Mouse (Mus musculus): ENCODE data around the gene Olfr1432. TPM values are rescaled to one million over a fixed set of nuclear protein-coding genes. Genes with fewer than 3 reads are reported as not detected.
"Not testable (repeated sequence)": the region's sequence is repeated elsewhere in the genome, so short reads cannot be mapped to it uniquely, and the experiment has no call there.

Gene Olfr1432
- not detected in 2 replicates for polyA plus RNA-seq (2015; fragmentation: Nextera tagmentation; extraction: Ambion mirVana)

GRCm38 (mm10) chr19:12232496-12232895 is at the start of gene Olfr1432:
Olfr1432 (minus strand) TSS chr19:12232596.
- not testable (repeated sequence) for H3K36me3 ChIP-seq; H3K4me2 ChIP-seq; ATAC-seq (replicated peaks; ENCODE audit: low FRiP score); H3K9me3 ChIP-seq (replicated peaks); H3K27ac ChIP-seq; H3K4me1 ChIP-seq; H3K27me3 ChIP-seq; H3K4me3 ChIP-seq (replicated peaks); H3K9ac ChIP-seq

GRCm38 (mm10) chr19:12279554-12279953 is 47.2 kb upstream of the Olfr1432 start, which contains the start of gene Olfr1434:
Olfr1434 (plus strand) TSS chr19:12279854.
- H3K36me3 ChIP-seq: no peaks in the 10 kb centered on the region
- H3K9ac ChIP-seq: no peak within 1 kb of the TSS
- no peaks in the 10 kb centered on the region for H3K4me1 ChIP-seq
- no peaks in the 10 kb centered on the region for H3K27me3 ChIP-seq
- H3K4me2 ChIP-seq: no peak within 1 kb of the TSS
- H3K9me3 ChIP-seq (replicated peaks): no peaks in the 10 kb centered on the region
- no peak within 1 kb of the TSS for H3K4me3 ChIP-seq (replicated peaks)
- H3K27ac ChIP-seq: no peak within 1 kb of the TSS
- ATAC-seq (replicated peaks; ENCODE audit: low FRiP score): no peak
- 67% methylated on average over 2 of the region's 2 CpGs for WGBS

- Histone ChIP-seq H3K4me3 (replicated peaks) (no peak within 1 kb of the TSS), H3K27me3 (no peaks in the 10 kb centered on the region), H3K4me1 (no peaks in the 10 kb centered on the region), H3K27ac (no peak within 1 kb of the TSS), H3K9ac (no peak within 1 kb of the TSS), H3K9me3 (replicated peaks) (no peaks in the 10 kb centered on the region), H3K4me2 (no peak within 1 kb of the TSS), H3K36me3 (no peaks in the 10 kb centered on the region)
- WGBS: 61% methylated on average over 1 of the region's 1 CpGs
- no peak for ATAC-seq (replicated peaks; ENCODE audit: low FRiP score)
Observed at GRCm38 (mm10) chr19:12260732-12261131, 28.3 kb upstream of the Olfr1432 start, which contains the start of gene Olfr235. Olfr235 (plus strand) TSS chr19:12261032.

GRCm38 (mm10) chr19:12241559-12241958 is 9.2 kb upstream of the Olfr1432 start, which contains the start of gene Olfr262:
Olfr262 (minus strand) TSS chr19:12241659.
- Histone ChIP-seq H3K36me3 (no peaks in the 10 kb centered on the region), H3K27ac (no peak within 1 kb of the TSS), H3K4me3 (replicated peaks) (no peak within 1 kb of the TSS), H3K9me3 (replicated peaks) (no peaks in the 10 kb centered on the region), H3K27me3 (no peaks in the 10 kb centered on the region), H3K4me1 (no peaks in the 10 kb centered on the region), H3K9ac (no peak within 1 kb of the TSS), H3K4me2 (no peak within 1 kb of the TSS)
- 77% methylated on average over 1 of the region's 1 CpGs for WGBS
- no peak for ATAC-seq (replicated peaks; ENCODE audit: low FRiP score)

GRCm38 (mm10) chr19:12200334-12200733 is 32.1 kb downstream of the Olfr1432 start, which contains the start of gene Olfr1431:
Olfr1431 (plus strand) TSS chr19:12200634.
- H3K9me3 ChIP-seq (replicated peaks): no peaks in the 10 kb centered on the region
- WGBS: 67% methylated on average over 1 of the region's 1 CpGs
- no peaks in the 10 kb centered on the region for H3K4me1 ChIP-seq
- no peak within 1 kb of the TSS for H3K4me2 ChIP-seq
- no peaks in the 10 kb centered on the region for H3K36me3 ChIP-seq
- H3K27ac ChIP-seq: no peak within 1 kb of the TSS
- no peak within 1 kb of the TSS for H3K4me3 ChIP-seq (replicated peaks)
- H3K9ac ChIP-seq: no peak within 1 kb of the TSS
- no peak for ATAC-seq (replicated peaks; ENCODE audit: low FRiP score)
- no peaks in the 10 kb centered on the region for H3K27me3 ChIP-seq

- not testable (repeated sequence) for H3K36me3 ChIP-seq; ATAC-seq (replicated peaks; ENCODE audit: low FRiP score); H3K27me3 ChIP-seq; H3K27ac ChIP-seq; H3K4me1 ChIP-seq; H3K9ac ChIP-seq; H3K9me3 ChIP-seq (replicated peaks); H3K4me3 ChIP-seq (replicated peaks); H3K4me2 ChIP-seq
- 87% methylated on average over 4 of the region's 4 CpGs for WGBS
Observed at GRCm38 (mm10) chr19:12199076-12199475, 33.3 kb downstream of the Olfr1432 start.

Other genes with a start within 250 kb of the Olfr1432 start
- gene Olfr1423, start 191.3 kb downstream of the Olfr1432 start, polyA plus RNA-seq (2015; fragmentation: Nextera tagmentation; extraction: Ambion mirVana): not detected in 2 replicates
- not detected in 2 replicates for gene Olfr1424, start 169.9 kb downstream of the Olfr1432 start, polyA plus RNA-seq (2015; fragmentation: Nextera tagmentation; extraction: Ambion mirVana)
- not detected in 2 replicates for gene Olfr1425, start 154.9 kb downstream of the Olfr1432 start, polyA plus RNA-seq (2015; fragmentation: Nextera tagmentation; extraction: Ambion mirVana)
- gene Olfr1426, start 140.6 kb downstream of the Olfr1432 start, polyA plus RNA-seq (2015; fragmentation: Nextera tagmentation; extraction: Ambion mirVana): not detected in 2 replicates
- not detected in 2 replicates for gene Olfr1427, start 129.3 kb downstream of the Olfr1432 start, polyA plus RNA-seq (2015; fragmentation: Nextera tagmentation; extraction: Ambion mirVana)
- gene Olfr1428, start 116.7 kb downstream of the Olfr1432 start, polyA plus RNA-seq (2015; fragmentation: Nextera tagmentation; extraction: Ambion mirVana): not detected in 2 replicates
- not detected in 2 replicates for gene Olfr76, start 109.4 kb downstream of the Olfr1432 start, polyA plus RNA-seq (2015; fragmentation: Nextera tagmentation; extraction: Ambion mirVana)
- gene Olfr1555-ps1, start 62.5 kb downstream of the Olfr1432 start, polyA plus RNA-seq (2015; fragmentation: Nextera tagmentation; extraction: Ambion mirVana): not detected in 2 replicates
- gene Olfr1431, start 32.0 kb downstream of the Olfr1432 start, polyA plus RNA-seq (2015; fragmentation: Nextera tagmentation; extraction: Ambion mirVana): not detected in 2 replicates
- gene Olfr262, start 9.1 kb upstream of the Olfr1432 start, polyA plus RNA-seq (2015; fragmentation: Nextera tagmentation; extraction: Ambion mirVana): not detected in 2 replicates
- not detected in 2 replicates for gene Olfr235, start 28.4 kb upstream of the Olfr1432 start, polyA plus RNA-seq (2015; fragmentation: Nextera tagmentation; extraction: Ambion mirVana)
- not detected in 2 replicates for gene Olfr1434, start 47.3 kb upstream of the Olfr1432 start, polyA plus RNA-seq (2015; fragmentation: Nextera tagmentation; extraction: Ambion mirVana)
- gene Olfr1436, start 66.5 kb upstream of the Olfr1432 start, polyA plus RNA-seq (2015; fragmentation: Nextera tagmentation; extraction: Ambion mirVana): not detected in 2 replicates
- not detected in 2 replicates for gene Olfr1437, start 92.5 kb upstream of the Olfr1432 start, polyA plus RNA-seq (2015; fragmentation: Nextera tagmentation; extraction: Ambion mirVana)
- not detected in 2 replicates for gene Olfr1438-ps1, start 103.3 kb upstream of the Olfr1432 start, polyA plus RNA-seq (2015; fragmentation: Nextera tagmentation; extraction: Ambion mirVana)
- not detected in 2 replicates for gene Olfr1440, start 154.7 kb upstream of the Olfr1432 start, polyA plus RNA-seq (2015; fragmentation: Nextera tagmentation; extraction: Ambion mirVana)
- gene Olfr1441, start 184.8 kb upstream of the Olfr1432 start, polyA plus RNA-seq (2015; fragmentation: Nextera tagmentation; extraction: Ambion mirVana): not detected in 2 replicates
- not detected in 2 replicates for gene Pfpl, start 195.3 kb upstream of the Olfr1432 start, polyA plus RNA-seq (2015; fragmentation: Nextera tagmentation; extraction: Ambion mirVana)
- gene Mpeg1, start 228.2 kb upstream of the Olfr1432 start, polyA plus RNA-seq (2015; fragmentation: Nextera tagmentation; extraction: Ambion mirVana): 0.57 and 0.62 TPM in 2 replicates